Mouse (Mus musculus): Measurements from ENCODE around the gene Eno2. TPM values are rescaled to one million over a fixed set of nuclear protein-coding genes. Genes with fewer than 3 reads are reported as not detected.

Gene Eno2
- total RNA-seq, 2 experiments from 2014 or later = 0.87 to 1.2 TPM

DNA sequence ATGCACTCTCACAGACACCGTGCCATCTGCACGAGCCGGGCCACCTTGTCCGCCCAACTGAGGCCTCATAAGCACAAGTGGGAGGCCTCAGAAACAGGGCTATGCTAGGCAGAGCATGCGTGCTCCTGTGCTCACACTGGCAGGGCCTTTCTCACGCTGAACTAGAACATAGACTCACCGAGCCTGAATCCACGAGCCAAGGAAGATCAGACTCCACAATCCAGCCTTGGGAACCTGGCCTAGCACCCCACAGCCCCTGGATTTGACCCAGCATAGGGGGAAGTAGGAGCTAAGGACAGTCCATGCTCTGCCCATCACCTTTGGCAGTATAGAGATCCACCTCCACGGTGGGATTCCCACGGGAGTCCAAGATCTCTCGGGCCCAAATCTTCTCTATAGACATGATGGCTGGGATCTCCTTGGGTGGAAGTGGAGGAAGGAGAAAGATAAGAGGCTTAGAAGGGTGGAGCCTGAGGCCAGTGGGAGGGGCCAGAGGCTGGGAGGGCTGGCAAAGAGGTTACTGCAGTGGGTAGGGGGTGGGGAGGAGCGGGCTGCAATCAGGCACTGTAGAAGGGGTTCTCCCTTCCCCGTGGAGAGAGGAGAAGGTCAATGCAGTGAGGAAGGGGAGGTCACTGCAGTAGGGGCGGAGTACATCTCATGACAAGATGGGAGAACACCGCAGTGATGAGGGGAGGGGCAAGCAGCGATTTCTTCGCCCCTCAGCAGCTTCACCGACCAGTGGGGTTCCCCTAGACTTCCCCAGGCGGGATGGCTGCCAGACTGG, 1.4 kb downstream of the Eno2 start:
- DNase-seq (ENCODE audit: low spot score) = no peak

GRCm38 (mm10) chr6:124767536-124767919, 1.9 kb downstream of the Eno2 start:
- DNase-seq (ENCODE audit: low spot score) = no peak

DNA sequence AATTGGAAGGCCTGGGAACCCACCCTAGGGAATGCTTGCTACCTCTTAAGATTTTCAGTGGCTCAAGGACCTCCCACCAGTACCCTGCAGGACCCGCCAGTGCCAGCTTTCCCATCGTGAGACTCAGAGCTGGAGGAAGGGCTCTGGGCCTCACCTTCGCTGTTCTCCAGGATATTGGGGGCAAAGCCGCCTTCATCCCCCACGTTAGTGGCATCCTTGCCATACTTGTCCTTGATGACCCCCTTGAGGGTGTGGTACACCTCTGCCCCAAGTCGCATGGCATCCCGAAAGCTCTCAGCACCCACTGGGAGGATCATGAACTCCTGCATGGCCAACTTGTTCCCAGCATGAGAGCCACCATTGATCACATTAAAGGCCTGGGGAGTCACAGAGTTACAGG, 3.5 kb downstream of the Eno2 start:
- no peak for DNase-seq (ENCODE audit: low spot score)

DNA sequence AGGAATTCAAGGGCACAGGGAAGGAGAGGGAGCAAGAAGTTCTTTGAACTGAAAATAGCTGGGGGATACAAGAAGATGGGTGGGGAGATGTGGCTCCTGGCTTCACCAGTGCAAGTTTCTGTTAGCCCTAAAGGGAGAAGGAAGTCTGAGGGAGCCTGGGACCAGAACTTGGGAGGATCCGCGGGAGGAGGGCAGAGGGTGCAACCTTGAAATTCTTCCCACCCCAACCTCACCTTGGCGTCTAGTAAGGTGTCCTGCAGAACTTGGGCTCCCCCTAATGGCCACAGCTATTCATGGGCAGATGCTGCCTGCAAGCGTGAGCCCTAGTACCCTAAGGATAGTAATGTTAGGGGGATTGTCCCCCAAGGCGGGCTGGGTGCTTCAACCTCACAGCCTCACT, 10.2 kb downstream of the Eno2 start:
- peak; percentile 90 for DNase-seq (ENCODE audit: low spot score)

DNA sequence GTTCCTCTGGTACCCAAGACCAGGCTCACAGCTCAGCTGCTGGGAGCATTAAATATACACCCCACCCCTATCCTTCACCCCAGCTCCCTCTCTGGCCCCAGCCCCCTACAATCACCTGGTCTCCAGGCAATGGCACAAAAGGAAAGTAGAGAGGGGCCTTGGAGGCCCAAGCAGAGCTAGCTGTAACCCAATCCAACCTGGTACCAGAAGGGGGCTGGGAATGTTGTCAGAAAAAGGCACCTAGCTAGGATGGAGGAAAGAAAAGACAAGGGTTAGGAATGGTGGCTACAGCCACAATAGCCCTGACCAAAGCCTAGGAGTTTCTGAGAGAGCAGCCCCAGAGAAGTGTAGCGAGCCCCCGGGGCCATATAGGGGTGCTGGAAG, 10.6 kb downstream of the Eno2 start:
- no peak for DNase-seq (ENCODE audit: low spot score)

DNA sequence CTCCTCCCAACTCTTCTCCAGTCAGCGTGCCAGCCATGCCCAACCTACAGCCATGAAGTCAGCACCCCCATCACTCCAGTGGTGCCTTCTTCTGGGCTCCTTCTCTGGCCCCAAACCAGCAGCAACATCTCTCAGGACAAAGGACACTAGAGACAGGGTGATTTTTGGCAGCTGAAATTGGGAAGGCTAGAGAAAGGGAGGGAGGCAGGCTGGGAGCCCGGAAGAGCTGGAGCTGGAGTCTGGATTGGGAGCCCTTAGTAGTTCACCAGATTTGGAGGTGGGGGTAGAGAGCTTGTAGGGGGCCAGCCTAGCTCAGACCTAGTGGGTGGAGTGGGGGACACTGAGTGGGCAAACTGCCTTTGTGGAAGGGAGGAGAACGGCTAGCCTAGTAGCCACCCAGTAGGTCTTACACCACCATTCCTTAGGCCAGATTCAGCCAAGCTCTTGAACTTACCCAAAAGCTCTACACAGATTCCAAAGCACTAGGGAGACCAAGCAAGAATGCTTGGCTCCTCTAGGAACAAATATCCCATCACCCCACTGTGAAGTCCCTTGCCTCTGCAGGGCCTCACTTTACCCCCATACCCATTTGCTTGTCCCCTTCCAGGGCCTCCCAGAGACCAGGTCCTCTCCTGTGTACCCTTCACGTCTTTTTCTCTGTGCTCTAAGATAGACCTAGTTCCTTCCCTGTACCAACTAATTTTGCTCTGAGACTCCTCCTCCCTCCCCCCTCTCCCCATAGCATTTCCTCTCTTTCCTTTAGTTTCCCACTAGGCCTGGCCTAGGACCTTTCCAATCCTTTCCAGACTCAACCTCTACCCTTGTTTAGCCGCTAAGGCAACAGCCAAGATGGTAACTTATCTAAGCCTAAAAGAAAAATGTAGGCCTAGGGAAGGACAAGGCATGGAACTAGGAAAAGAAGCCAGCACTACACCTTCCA, 11.3 kb downstream of the Eno2 start:
- peak; percentile 41 for DNase-seq (ENCODE audit: low spot score)

DNA sequence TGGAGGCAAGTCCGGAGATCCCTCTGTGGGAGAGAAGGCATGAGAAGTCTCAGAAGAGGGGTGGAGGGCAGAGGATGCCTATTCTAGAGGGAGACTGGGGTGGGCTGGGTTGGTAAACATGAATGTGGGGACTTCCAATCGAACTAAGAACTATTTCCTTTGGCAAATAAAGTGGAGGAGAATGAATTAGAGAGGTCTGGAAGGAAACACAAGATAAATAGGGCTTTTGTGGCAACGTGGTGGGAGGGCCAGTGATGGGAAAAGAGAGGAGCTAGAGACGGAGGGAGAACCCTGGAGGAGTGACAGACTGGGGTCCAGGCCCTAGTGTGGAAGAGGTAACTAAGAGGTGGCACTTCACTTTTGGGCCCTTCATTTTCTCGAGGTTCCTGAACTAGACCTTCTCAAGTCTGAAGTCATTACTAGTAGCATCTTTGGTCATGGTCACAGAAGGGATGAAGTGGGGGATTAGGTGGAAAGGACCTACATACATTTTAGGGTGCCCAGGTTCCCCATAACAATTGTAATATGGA, 12.1 kb downstream of the Eno2 start:
- DNase-seq (ENCODE audit: low spot score) = no peak

DNA sequence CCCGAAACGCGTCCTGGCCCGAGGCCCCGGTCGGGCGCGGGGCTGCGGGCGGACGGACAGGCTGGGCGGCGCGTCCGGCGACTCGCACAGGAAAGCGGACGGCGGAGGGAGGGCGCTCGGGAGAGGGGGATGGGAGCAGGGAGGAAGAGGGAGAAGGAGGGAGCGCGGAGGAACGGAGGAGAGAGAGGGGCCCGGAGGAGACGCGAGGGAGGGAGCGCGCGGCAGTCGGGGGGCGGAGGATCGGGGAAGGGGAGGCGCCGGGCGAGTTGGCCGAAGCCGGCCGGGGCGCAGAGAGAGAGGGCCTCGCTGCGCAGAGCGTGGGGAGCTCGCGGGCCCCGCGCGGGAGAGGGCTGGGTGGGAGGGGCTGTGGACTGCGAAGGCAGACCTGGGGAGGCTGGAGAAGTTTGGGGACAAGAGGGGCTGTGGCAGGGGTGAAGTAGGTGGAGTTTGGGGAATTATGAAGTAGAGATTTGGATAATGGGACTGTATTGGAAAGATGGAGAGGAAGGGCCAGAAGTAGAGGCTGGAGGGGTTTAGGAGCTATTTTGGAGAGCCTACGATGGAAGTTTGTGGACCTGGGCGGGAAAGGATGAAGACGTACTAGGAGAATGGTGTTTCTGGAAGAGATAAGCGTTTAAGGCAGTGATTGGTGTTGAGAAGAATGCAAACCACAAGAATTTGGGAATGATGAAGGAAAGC, 12.7 kb downstream of the Eno2 start:
- DNase-seq (ENCODE audit: low spot score) = peak; percentile 88

DNA sequence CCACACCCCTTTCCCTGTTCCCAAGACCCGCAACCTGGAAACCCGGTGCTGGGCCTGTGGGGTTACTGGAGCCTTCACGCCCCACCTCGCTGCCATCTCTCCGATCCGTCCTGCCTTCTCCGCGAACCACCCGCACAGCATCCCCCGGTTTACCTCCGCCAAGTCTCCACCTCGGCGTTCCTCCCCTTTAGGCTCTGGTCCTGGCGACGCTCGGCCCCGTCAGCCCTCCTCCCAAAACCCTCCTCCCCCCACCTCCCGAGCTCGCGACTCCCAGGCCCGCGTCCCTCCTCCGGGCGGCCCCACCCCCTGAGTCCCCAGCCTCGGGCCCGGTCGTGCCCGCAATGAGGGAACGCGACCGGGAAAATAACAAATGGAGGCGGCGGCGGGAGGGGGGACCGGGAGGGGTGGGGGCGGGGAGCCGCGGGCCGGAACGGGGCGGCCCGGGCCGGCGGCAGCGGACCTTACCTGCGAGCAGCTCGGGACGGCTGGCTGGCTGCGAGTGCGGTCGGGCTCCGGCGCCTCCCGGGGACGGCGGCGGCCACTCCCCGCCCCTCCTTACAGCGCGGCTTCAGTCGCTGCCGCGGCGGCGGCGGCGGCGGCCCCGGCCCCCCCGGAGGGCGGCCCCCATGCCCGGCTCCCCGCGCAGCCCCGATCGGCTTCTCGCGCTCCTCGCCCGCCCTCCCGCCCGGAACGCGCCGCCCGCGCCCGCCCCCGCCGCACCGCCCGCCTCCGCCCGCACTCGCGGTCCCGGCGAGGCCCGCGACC, 13.5 kb downstream of the Eno2 start, which contains the start of the genes Gm45234 and Atn1:
Gm45234 (minus strand) TSS at position 191 of the 765 bp plus-strand sequence.
Atn1 (minus strand) TSS at position 694 of the 765 bp plus-strand sequence.
- peak; percentile 65 for DNase-seq (ENCODE audit: low spot score)

- no peak for DNase-seq (ENCODE audit: low spot score)
These were observed 14.2 kb downstream of the Eno2 start for GRCm38 (mm10) chr6:124755306-124755705.

- DNase-seq (ENCODE audit: low spot score) = no peak
These were observed 15.6 kb downstream of the Eno2 start for GRCm38 (mm10) chr6:124753861-124754260.

DNA sequence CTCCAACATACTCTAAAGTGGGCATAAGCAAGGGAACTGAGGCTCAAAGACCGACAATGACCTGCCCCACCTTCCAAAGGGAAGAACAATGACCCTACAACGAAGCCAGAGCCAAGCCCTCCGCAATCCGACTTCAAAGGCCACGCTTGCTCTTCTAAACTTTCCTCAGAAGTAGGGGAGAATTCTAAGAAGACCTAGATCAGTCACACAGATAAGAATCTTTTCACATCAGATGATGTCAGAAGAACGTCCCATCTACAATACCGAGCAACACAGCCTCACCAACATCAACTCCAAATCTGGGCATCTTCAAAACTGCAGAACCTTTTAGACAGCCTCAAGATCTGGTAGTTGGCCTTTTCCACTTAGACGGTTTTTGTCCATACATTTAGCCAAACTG, 19.1 kb downstream of the Eno2 start:
- no peak for DNase-seq (ENCODE audit: low spot score)

DNA sequence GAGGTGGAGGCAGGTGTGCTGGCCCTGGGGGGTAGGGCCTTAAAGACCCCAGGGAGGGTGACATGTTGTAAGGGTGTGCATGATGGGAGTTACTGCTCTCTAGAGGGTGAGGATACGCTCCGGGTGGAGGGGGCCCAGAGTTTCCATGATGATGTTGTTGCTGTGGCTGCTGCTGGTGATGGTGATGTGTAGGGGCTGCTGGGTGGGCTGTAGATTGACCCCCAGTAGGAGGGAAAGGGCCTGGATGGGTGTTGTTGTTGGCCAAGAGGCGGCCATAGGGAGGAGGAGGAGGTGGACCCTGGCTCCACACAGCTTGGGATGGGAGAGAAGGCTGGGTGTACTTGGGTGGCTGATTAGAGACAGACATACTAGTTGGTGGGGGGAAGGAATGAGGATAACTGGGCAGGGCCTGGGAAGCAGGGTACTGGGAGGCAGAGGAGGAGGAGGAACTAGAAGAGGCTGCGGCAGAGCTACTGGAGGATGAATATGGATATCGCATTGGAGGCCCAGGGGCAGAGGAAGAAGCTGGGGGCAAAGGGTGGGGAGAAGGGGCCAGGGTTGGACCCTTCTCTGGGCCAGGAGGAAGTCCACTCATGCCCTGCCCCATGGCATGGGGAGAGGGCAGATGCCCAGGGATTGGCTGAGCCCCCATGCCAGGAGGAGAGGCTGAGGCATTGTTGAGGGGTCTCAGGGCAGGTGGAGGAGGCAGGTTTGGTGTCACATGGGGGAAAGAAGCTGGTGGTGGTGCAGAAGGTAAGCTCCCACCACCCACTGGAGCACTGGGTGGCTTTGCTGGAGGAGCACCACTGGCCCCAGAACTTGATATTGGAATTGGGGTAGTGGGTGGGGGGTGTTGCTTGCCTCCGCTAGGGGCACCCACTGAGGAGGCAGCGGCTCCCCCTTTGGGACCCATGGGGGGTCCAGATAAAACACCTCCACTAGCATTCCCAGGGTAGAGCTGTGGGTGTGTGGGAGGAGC, 22.5 kb downstream of the Eno2 start:
- no peak for DNase-seq (ENCODE audit: low spot score)

- DNase-seq (ENCODE audit: low spot score) = no peak
These were observed 23.2 kb downstream of the Eno2 start for GRCm38 (mm10) chr6:124746296-124746605.

DNA sequence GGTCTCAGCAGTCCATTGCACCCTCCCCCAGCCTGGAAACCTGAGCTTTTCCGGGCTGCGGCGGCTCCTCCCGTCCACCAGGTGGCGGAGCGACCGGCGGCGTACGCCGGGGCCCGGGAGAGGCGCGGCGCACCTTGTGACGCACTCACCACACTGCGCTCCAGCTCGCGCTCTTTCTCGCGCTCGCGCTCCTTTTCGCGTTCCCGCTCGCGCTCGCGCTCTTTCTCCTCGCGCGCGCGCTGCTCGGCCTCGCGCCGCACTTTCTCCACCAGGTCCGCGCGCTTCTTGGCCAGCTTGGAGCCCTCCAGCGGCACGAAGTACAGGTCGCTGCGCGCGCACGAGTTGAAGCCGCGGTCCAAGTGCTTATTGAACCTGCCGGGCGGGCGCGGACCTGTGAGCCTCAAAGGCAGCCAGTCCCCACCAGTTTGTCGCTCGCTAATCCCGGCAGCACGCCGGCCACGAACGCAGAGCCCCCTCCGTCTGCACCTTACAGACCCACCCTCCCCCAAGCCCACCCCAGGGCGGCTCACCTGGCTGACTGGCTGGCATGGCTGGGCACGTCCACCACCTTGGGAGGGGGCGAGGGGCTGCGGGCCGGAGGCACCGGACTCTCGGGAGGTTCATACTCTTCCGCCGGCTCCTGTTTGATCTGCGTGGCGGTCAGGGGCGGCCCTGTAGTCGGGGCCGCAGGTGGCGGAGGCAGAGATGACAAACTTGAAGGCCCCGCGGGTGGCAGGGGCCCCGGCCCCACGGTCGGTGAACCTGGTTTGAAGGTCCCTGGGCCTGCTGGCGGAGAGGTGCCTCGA, 23.8 kb downstream of the Eno2 start:
- peak; percentile 93 for DNase-seq (ENCODE audit: low spot score)

DNA sequence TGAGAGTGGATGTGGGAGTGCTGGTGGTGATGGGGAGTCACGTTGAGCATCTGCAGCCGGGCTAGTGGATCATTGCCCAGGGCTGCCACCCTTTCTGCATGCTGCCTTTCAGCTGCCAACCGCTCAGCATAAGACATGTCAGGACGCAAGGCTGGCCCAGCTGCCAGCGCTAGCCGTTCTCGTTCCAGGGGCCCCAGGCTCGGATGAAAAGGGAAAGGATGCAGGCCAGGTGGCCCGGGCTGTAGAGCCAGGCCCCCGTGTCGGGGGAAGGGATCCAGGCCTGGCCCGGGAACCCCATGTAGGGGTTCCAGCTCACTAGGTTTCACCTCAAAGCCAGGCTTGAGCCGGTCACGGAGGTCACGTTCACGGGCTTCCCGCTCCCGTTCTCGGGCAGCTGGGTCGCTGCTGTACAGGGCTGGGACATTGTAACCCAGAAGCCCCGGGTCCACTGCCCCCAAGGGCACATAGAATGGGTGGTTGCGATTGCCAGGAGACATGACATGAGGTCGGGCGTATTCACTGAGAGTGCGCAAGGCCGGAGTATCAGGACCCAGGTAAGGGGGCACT, 24.6 kb downstream of the Eno2 start:
- DNase-seq (ENCODE audit: low spot score) = no peak

- no peak for DNase-seq (ENCODE audit: low spot score)
These were observed 25.8 kb downstream of the Eno2 start for GRCm38 (mm10) chr6:124743647-124744046.

GRCm38 (mm10) chr6:124742839-124743514, 26.5 kb downstream of the Eno2 start:
- no peak for DNase-seq (ENCODE audit: low spot score)
